Mouse (Mus musculus) MEL (cell line): ENCODE results near the gene Cnih1. TPM values are rescaled to one million over a fixed set of nuclear protein-coding genes. Genes with fewer than 3 reads are reported as not detected.
A peak's percentile ranks its signal among the peaks of the same experiment; 100 is the strongest.

Experiments used
- DNase-seq: peaks from one replicate; pipeline ENCODE4 v3.0.0; 2011; ENCODE audit warnings: low read depth, low spot score
- H3K27ac ChIP-seq: 2 replicates; pipeline ENCODE4 v1.5.1; 2012; ENCODE audit warnings: low read depth, mild to moderate bottlenecking, control low read depth, low read length, moderate library complexity; ENCODE audit not compliant: control insufficient read depth
- H3K27me3 ChIP-seq, 2 experiments: fragments of 150-350 bp in 1 of 2; sonication (generic) in 1 of 2; 2 replicates each; pipeline ENCODE4 v1.6.1; 2012; ENCODE audit warnings: low read length in 2 of 2, mild to moderate bottlenecking in 2 of 2, improper control_type of control experiment in 1 of 2, moderate library complexity in 1 of 2; ENCODE audit not compliant: insufficient read depth in 2 of 2, control insufficient read depth in 1 of 2
- H3K36me3 ChIP-seq, 2 experiments: 2 replicates each; pipeline ENCODE4 v1.6.1; 2012 to 2014; ENCODE audit warnings: low read length in 2 of 2, improper control_type of control experiment in 1 of 2, inconsistent platforms in 1 of 2, mild to moderate bottlenecking in 1 of 2; ENCODE audit not compliant: insufficient read depth in 2 of 2, control insufficient read depth in 1 of 2
- H3K4me1 ChIP-seq, 2 experiments: fragments of 150-350 bp in 1 of 2; sonication (generic) in 1 of 2; 2 replicates each; pipeline ENCODE4 v1.6.1; 2012; ENCODE audit warnings: low read length in 2 of 2, improper control_type of control experiment in 1 of 2, mild to moderate bottlenecking in 1 of 2; ENCODE audit not compliant: insufficient read depth in 2 of 2, control insufficient read depth in 1 of 2
- H3K4me3 ChIP-seq, 2 experiments: fragments of 150-350 bp in 1 of 2; sonication (generic) in 1 of 2; 2 replicates each; pipeline ENCODE4 v1.5.1; 2012; ENCODE audit warnings: low read depth in 2 of 2, low read length in 2 of 2, mild to moderate bottlenecking in 2 of 2, moderate library complexity in 2 of 2, control low read depth in 1 of 2, improper control_type of control experiment in 1 of 2; ENCODE audit not compliant: control insufficient read depth in 1 of 2, insufficient read depth in 1 of 2
- H3K79me2 ChIP-seq: 2 replicates; pipeline ENCODE4 v1.6.1; 2012; ENCODE audit warnings: mild to moderate bottlenecking, low read length, moderate library complexity; ENCODE audit not compliant: control insufficient read depth, poor library complexity, insufficient read depth
- H3K9ac ChIP-seq: 2 replicates; pipeline ENCODE4 v1.6.1; 2012; ENCODE audit warnings: low read depth, mild to moderate bottlenecking, control low read depth, low read length, moderate library complexity; ENCODE audit not compliant: control insufficient read depth, poor library complexity, severe bottlenecking
- H3K9me3 ChIP-seq: fragments of 150-350 bp; sonication (generic); replicated peaks from 2 replicates; pipeline ENCODE4 v1.6.1; 2012; ENCODE audit warnings: mild to moderate bottlenecking, low read length, improper control_type of control experiment, moderate library complexity; ENCODE audit not compliant: insufficient read depth
- BHLHE40 ChIP-seq: IDR thresholded peaks from 2 replicates; pipeline ENCODE4 v1.6.1; 2012; ENCODE audit warnings: low read depth, mild to moderate bottlenecking, inconsistent platforms, low read length, improper control_type of control experiment, borderline replicate concordance
- CHD1 ChIP-seq: IDR thresholded peaks from 2 replicates; pipeline ENCODE4 v1.6.1; 2012; ENCODE audit warnings: low read depth, mild to moderate bottlenecking, inconsistent platforms, low read length, improper control_type of control experiment
- CTCF ChIP-seq, 3 experiments: IDR thresholded peaks in 2 of 3; conservative IDR thresholded peaks in 1 of 3; 2 replicates each; pipeline ENCODE4 v1.5.1; 2011 to 2012; ENCODE audit warnings: low read length in 3 of 3, low read depth in 2 of 3, mild to moderate bottlenecking in 2 of 3, improper control_type of control experiment in 1 of 3, inconsistent platforms in 1 of 3, mixed read lengths in 1 of 3, moderate library complexity in 1 of 3; ENCODE audit not compliant: control insufficient read depth in 1 of 3, insufficient read depth in 1 of 3, poor library complexity in 1 of 3, severe bottlenecking in 1 of 3
- E2F4 ChIP-seq: IDR thresholded peaks from 2 replicates; pipeline ENCODE4 v1.6.1; 2011; ENCODE audit warnings: low read depth, low read length, improper control_type of control experiment, borderline replicate concordance
- EP300 ChIP-seq, 2 experiments: IDR thresholded peaks; 2 replicates each; pipeline ENCODE4 v1.6.1; 2011; ENCODE audit warnings: improper control_type of control experiment in 2 of 2, low read length in 2 of 2, low read depth in 1 of 2, mild to moderate bottlenecking in 1 of 2
- ETS1 ChIP-seq: IDR thresholded peaks from 2 replicates; pipeline ENCODE4 v1.6.1; 2012; ENCODE audit warnings: low read depth, mild to moderate bottlenecking, inconsistent platforms, low read length, improper control_type of control experiment, moderate library complexity
- GABPA ChIP-seq: IDR thresholded peaks from 2 replicates; pipeline ENCODE4 v1.6.1; 2012; ENCODE audit warnings: low read depth, mild to moderate bottlenecking, inconsistent platforms, low read length, improper control_type of control experiment, moderate library complexity
- GATA1 ChIP-seq: IDR thresholded peaks from 2 replicates; pipeline ENCODE4 v1.6.1; 2011; ENCODE audit warnings: low read depth, low read length, improper control_type of control experiment
- HCFC1 ChIP-seq: IDR thresholded peaks from 2 replicates; pipeline ENCODE4 v1.6.1; 2012; ENCODE audit warnings: low read depth, mild to moderate bottlenecking, inconsistent platforms, low read length, improper control_type of control experiment, moderate library complexity
- JUND ChIP-seq: IDR thresholded peaks from 2 replicates; pipeline ENCODE4 v1.6.1; 2011; ENCODE audit warnings: low read depth, mild to moderate bottlenecking, improper control_type of control experiment, low read length
- KAT2A ChIP-seq: conservative IDR thresholded peaks from 2 replicates; pipeline ENCODE4 v1.6.1; 2012; ENCODE audit warnings: low read depth, low read length, improper control_type of control experiment, inconsistent platforms
- MAFK ChIP-seq: IDR thresholded peaks from 2 replicates; pipeline ENCODE4 v1.6.1; 2011; ENCODE audit warnings: low read depth, mild to moderate bottlenecking, low read length, improper control_type of control experiment, borderline replicate concordance
- MAZ ChIP-seq: IDR thresholded peaks from 2 replicates; pipeline ENCODE4 v1.6.1; 2012; ENCODE audit warnings: low read depth, mild to moderate bottlenecking, inconsistent platforms, low read length, improper control_type of control experiment
- MXI1 ChIP-seq: IDR thresholded peaks from 2 replicates; pipeline ENCODE4 v1.6.1; 2011; ENCODE audit warnings: mild to moderate bottlenecking, low read depth, low read length, improper control_type of control experiment
- MYC ChIP-seq: IDR thresholded peaks from 2 replicates; pipeline ENCODE4 v1.6.1; 2011; ENCODE audit warnings: low read depth, mild to moderate bottlenecking, low read length, improper control_type of control experiment, moderate library complexity
- NELFE ChIP-seq: IDR thresholded peaks from 2 replicates; pipeline ENCODE4 v1.6.1; 2011; ENCODE audit warnings: low read depth, low read length, improper control_type of control experiment
- NRF1 ChIP-seq: IDR thresholded peaks from 2 replicates; pipeline ENCODE4 v1.6.1; 2014; ENCODE audit warnings: low read depth, mild to moderate bottlenecking, inconsistent platforms, low read length, improper control_type of control experiment, moderate library complexity; ENCODE audit not compliant: poor library complexity, insufficient read depth, severe bottlenecking
- POLR2A ChIP-seq, 2 experiments: IDR thresholded peaks; 2 replicates each; pipeline ENCODE4 v1.6.1; 2011 to 2012; ENCODE audit warnings: low read length in 2 of 2, mild to moderate bottlenecking in 2 of 2, control low read depth in 1 of 2, improper control_type of control experiment in 1 of 2, low read depth in 1 of 2, moderate library complexity in 1 of 2; ENCODE audit not compliant: control insufficient read depth in 1 of 2, insufficient read depth in 1 of 2, poor library complexity in 1 of 2
- POLR2AphosphoS2 ChIP-seq: IDR thresholded peaks from 2 replicates; pipeline ENCODE4 v1.6.1; 2011; ENCODE audit warnings: low read length, improper control_type of control experiment
- POLR2AphosphoS5 ChIP-seq: IDR thresholded peaks from 2 replicates; pipeline ENCODE4 v1.6.1; 2012; ENCODE audit warnings: low read depth, borderline replicate concordance, mild to moderate bottlenecking, inconsistent platforms, low read length, moderate library complexity, mixed read lengths
- RCOR1 ChIP-seq: IDR thresholded peaks from 2 replicates; pipeline ENCODE4 v1.6.1; 2012; ENCODE audit warnings: low read depth, mild to moderate bottlenecking, inconsistent platforms, low read length, improper control_type of control experiment
- SIN3A ChIP-seq: IDR thresholded peaks from 2 replicates; pipeline ENCODE4 v1.6.1; 2012; ENCODE audit warnings: low read length, improper control_type of control experiment, inconsistent platforms
- SMC3 ChIP-seq: IDR thresholded peaks from 2 replicates; pipeline ENCODE4 v1.6.1; 2011; ENCODE audit warnings: low read depth, low read length, improper control_type of control experiment
- TAL1 ChIP-seq: IDR thresholded peaks from 2 replicates; pipeline ENCODE4 v1.6.1; 2012; ENCODE audit warnings: mild to moderate bottlenecking, inconsistent platforms, low read length, moderate library complexity, mixed read lengths
- TBP ChIP-seq: IDR thresholded peaks from 2 replicates; pipeline ENCODE4 v1.8.0; 2011; ENCODE audit warnings: low read depth, low read length, improper control_type of control experiment
- TCF12 ChIP-seq: IDR thresholded peaks from 2 replicates; pipeline ENCODE4 v1.6.1; 2014; ENCODE audit warnings: low read depth, mild to moderate bottlenecking, inconsistent platforms, low read length, improper control_type of control experiment, moderate library complexity
- UBTF ChIP-seq: IDR thresholded peaks from 2 replicates; pipeline ENCODE4 v1.6.1; 2012; ENCODE audit warnings: low read depth, mild to moderate bottlenecking, inconsistent platforms, low read length, improper control_type of control experiment, moderate library complexity, borderline replicate concordance; ENCODE audit not compliant: insufficient read depth
- USF1 ChIP-seq: IDR thresholded peaks from 2 replicates; pipeline ENCODE4 v1.6.1; 2014; ENCODE audit warnings: low read depth, mild to moderate bottlenecking, inconsistent platforms, low read length, improper control_type of control experiment, moderate library complexity
- USF2 ChIP-seq, 2 experiments: IDR thresholded peaks; 2 replicates each; pipeline ENCODE4 v1.6.1; 2011 to 2012; ENCODE audit warnings: improper control_type of control experiment in 2 of 2, low read length in 2 of 2, borderline replicate concordance in 1 of 2, inconsistent platforms in 1 of 2, low read depth in 1 of 2, mild to moderate bottlenecking in 1 of 2; ENCODE audit not compliant: insufficient read depth in 1 of 2
- ZC3H11A ChIP-seq: IDR thresholded peaks from 2 replicates; pipeline ENCODE4 v1.6.1; 2012; ENCODE audit warnings: low read depth, mild to moderate bottlenecking, inconsistent platforms, low read length, improper control_type of control experiment
- ZKSCAN1 ChIP-seq: IDR thresholded peaks from 2 replicates; pipeline ENCODE4 v1.6.1; 2012; ENCODE audit warnings: low read depth, mild to moderate bottlenecking, inconsistent platforms, low read length, improper control_type of control experiment, moderate library complexity
- ZMIZ1 ChIP-seq: IDR thresholded peaks from 2 replicates; pipeline ENCODE4 v1.6.1; 2012; ENCODE audit warnings: low read depth, mild to moderate bottlenecking, inconsistent platforms, low read length, improper control_type of control experiment, moderate library complexity
- ZNF384 ChIP-seq: IDR thresholded peaks from 2 replicates; pipeline ENCODE4 v1.6.1; 2012; ENCODE audit warnings: low read depth, mild to moderate bottlenecking, inconsistent platforms, low read length, improper control_type of control experiment
- polyA plus RNA-seq, 2 experiments: library from polyadenylated mRNA; stranded (reverse) in 1 of 2; unstranded in 1 of 2; fragments of >175 nt in 1 of 2; fragments of >200 nt in 1 of 2; gene quantifications; 2 replicates each; pipeline versions ENCODE4 v1.2.1 to v1.2.4; 2012; ENCODE audit warnings: low replicate concordance in 2 of 2, low read depth in 1 of 2; ENCODE audit not compliant: insufficient read length in 2 of 2, insufficient read depth in 1 of 2, missing spikeins in 1 of 2
- total RNA-seq: library from RNA; depleted of rRNA; stranded (reverse); fragments of 300-350 nt; gene quantifications from 2 replicates; pipeline ENCODE4 v1.2.3, GENCODE M21; 2012; rRNA removed

Gene Cnih1
- total RNA-seq (49.3 and 50.6 TPM in 2 replicates), polyA plus RNA-seq (100 to 1,000 TPM in 1 of 2 experiments, not detected in 1; 155 TPM)

DNA sequence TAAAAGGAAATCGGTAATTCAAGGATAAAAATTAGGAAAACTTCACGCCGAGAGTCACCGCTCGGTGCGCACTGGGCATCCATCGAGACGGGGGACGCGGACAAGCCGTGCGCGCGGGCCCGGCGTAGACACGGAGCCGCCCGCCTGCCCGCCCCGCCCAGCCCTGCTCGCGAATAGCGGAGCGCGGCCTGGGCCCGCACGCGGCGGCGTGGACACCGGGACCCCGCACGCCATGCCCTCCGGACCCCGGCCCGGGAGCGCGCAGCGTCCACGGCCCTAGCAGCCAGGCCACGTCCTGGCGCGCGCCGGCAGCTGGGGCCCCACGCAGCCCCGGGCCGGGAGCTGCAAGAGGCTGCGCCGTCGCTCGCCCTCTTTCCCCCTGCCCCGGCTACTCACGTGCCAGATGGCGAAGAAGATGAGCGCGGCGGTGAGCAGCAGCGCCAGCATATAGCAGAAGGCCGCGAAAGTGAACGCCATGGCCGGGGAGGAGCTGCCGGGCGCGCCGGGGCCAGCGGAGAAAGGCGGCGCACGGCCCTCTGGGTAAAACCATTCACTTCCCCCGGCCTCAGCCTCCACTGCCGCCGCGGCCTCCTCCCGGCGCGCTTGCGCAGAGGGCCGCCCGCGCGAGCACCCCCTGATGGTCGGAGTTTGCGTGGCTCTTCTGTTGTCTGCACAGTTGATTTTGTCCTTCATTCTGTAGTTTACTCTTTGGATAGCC, at the start of gene Cnih1:
Cnih1 (minus strand) TSS at position 625 of the 718 bp plus-strand sequence.
- peak; percentile 75 to 78; a peak in 3 of 4 replicates for TF ChIP-seq POLR2A (IDR thresholded peaks at IDR 0.05; ENCODE audit: control insufficient read depth in 1 of 2, insufficient read depth in 1 of 2, low read depth in 1 of 2, low read length in 2 of 2, poor library complexity in 1 of 2)
- TF ChIP-seq UBTF, result 0 out of 2 replicates have a peak, but pooled peaks have one; percentile 75
- 0 out of 2 replicates have a peak, but pooled peaks have one; percentile 20 for TF ChIP-seq ETS1
- TF ChIP-seq ZKSCAN1, result no peak
- TF ChIP-seq TCF12, result peak; percentile 60; the same call in 1 of the 2 replicates
- TF ChIP-seq MAFK, result no peak
- TF ChIP-seq GATA1, result no peak
- TF ChIP-seq SIN3A, result peak; percentile 34; the same call in 1 of the 2 replicates
- peak; percentile 30; the same call in 1 of the 2 replicates for TF ChIP-seq MYC
- no peak for TF ChIP-seq JUND
- TF ChIP-seq ZMIZ1, result peak; percentile 75
- TF ChIP-seq POLR2AphosphoS5, result no peak
- TF ChIP-seq MXI1, result peak; percentile 53
- peak; percentile 96 for TF ChIP-seq NRF1
- TF ChIP-seq SMC3, result 0 out of 2 replicates have a peak, but pooled peaks have one; percentile 13
- 0 out of 2 replicates have a peak, but pooled peaks have one; percentile 23 for TF ChIP-seq TBP
- no peak for TF ChIP-seq ZNF384
- no peak for TF ChIP-seq ZC3H11A
- no peak for TF ChIP-seq USF2 (IDR thresholded peaks at IDR 0.05; ENCODE audit: borderline replicate concordance in 1 of 2, insufficient read depth in 1 of 2, low read depth in 1 of 2, low read length in 2 of 2)
- TF ChIP-seq GABPA, result no peak
- peak; percentile 51; the same call in 1 of the 2 replicates for TF ChIP-seq KAT2A
- TF ChIP-seq MAZ, result peak; percentile 56; the same call in 1 of the 2 replicates
- TF ChIP-seq E2F4, result no peak
- TF ChIP-seq RCOR1, result peak; percentile 35; the same call in 1 of the 2 replicates
- peak; percentile 83 for TF ChIP-seq HCFC1
- TF ChIP-seq USF1, result peak; percentile 34; the same call in 1 of the 2 replicates
- peak; percentile 91 for TF ChIP-seq NELFE
- TF ChIP-seq EP300 (IDR thresholded peaks at IDR 0.05; ENCODE audit: low read depth in 1 of 2, low read length in 2 of 2), result peak in 1 of 2 experiments; percentile 33; a peak in 1 of 4 replicates
- no peak; the same call in 1 of the 2 replicates for TF ChIP-seq BHLHE40
- TF ChIP-seq CTCF (IDR thresholded peaks at IDR 0.05 in 2 of 3, conservative IDR thresholded peaks at IDR 0.05 in 1 of 3; ENCODE audit: control insufficient read depth in 1 of 3, insufficient read depth in 1 of 3, low read depth in 2 of 3, low read length in 3 of 3, poor library complexity in 1 of 3, severe bottlenecking in 1 of 3), result peak; percentile 57 to 81 (median 76)
- no peak for TF ChIP-seq CHD1
- peak; percentile 77 for TF ChIP-seq POLR2AphosphoS2
- no peak for TF ChIP-seq TAL1
- H3K36me3 ChIP-seq, result peaks cover 2 to 4% of the 10 kb centered on the region in 2 experiments; a peak in 3 of 4 replicates
- peak; percentile 94 for DNase-seq
- H3K27me3 ChIP-seq, result no peaks in the 10 kb centered on the region
- H3K79me2 ChIP-seq, result peaks cover 39% of the 10 kb centered on the region
- peak within 1 kb of the TSS; percentile 88 for H3K27ac ChIP-seq
- H3K4me1 ChIP-seq, result peaks cover 2 to 16% of the 10 kb centered on the region in 2 experiments; a peak in 3 of 4 replicates
- peak within 1 kb of the TSS; percentile 100 for H3K9ac ChIP-seq
- H3K4me3 ChIP-seq, result peak within 1 kb of the TSS; percentile 82 to 98
- no peaks in the 10 kb centered on the region for H3K9me3 ChIP-seq
